21 mouse cellular contexts compared by ENCODE assay signal in genomic region chr13:32993894-32994242, GRCm38 (mm10). TPM values are rescaled to one million over a fixed set of nuclear protein-coding genes. Genes with fewer than 3 reads are reported as not detected.
DNase-seq lines count a peak whose midpoint lies in the region; ATAC-seq and TF ChIP-seq lines count a peak whose summit lies in the region.
"Had no signal": no experiment of that assay in that cellular context is flagged by ENCODE, and none has a peak within 500 bp of the region (broad histone marks: within the 10 kb centered on the region; RNA-seq: fewer than 3 reads in every experiment).

No protein-coding gene starts in this region.

- H3K36me3 ChIP-seq in heart, embryonic 13.5 days: no peaks in the 10 kb centered on the region
- no peaks in the 10 kb centered on the region for H3K36me3 ChIP-seq in liver, embryonic 11.5 days (ENCODE audit: control insufficient read depth, insufficient read depth, low read length)
- no peaks in the 10 kb centered on the region for H3K36me3 ChIP-seq in liver, embryonic 14.5 days (replicated peaks; ENCODE audit: control insufficient read depth, insufficient read depth, low read depth)
- H3K36me3 ChIP-seq: embryonic facial prominence, embryonic 12.5 days; hindbrain, embryonic 12.5 days; limb, embryonic 15.5 days; midbrain, embryonic 15.5 days had no signal

- intact Hi-C loops in heart, postnatal 36 days (cut with DNase I): no loop called here

- peaks cover 15% of the 10 kb centered on the region for H3K4me1 ChIP-seq in heart, embryonic 13.5 days
- peaks cover 6% of the 10 kb centered on the region; the same call in 1 of the 2 replicates for H3K4me1 ChIP-seq in liver, embryonic 11.5 days (replicated peaks; ENCODE audit: control insufficient read depth, insufficient read depth, low read length)
- peaks cover 25% of the 10 kb centered on the region in 2 experiments for H3K4me1 ChIP-seq in liver, embryonic 14.5 days (replicated peaks; ENCODE audit: control insufficient read depth in 2 of 2, insufficient read depth in 2 of 2, low read length in 1 of 2)
- H3K4me1 ChIP-seq: embryonic facial prominence, embryonic 12.5 days; hindbrain, embryonic 12.5 days; midbrain, embryonic 15.5 days had no signal

- no peak overlapping the region for H3K4me3 ChIP-seq in heart, embryonic 13.5 days
- no peak overlapping the region for H3K4me3 ChIP-seq in liver, embryonic 11.5 days (ENCODE audit: low read depth, low read length)
- H3K4me3 ChIP-seq in liver, embryonic 14.5 days (ENCODE audit: insufficient read depth in 1 of 2, low read depth in 2 of 2, low read length in 2 of 2): peak overlapping the region; percentile 28 to 36
- H3K4me3 ChIP-seq: embryonic facial prominence, embryonic 12.5 days; hindbrain, embryonic 12.5 days; limb, embryonic 15.5 days; midbrain, embryonic 15.5 days had no signal

- peak overlapping the region; percentile 26; the same call in 1 of the 2 replicates for H3K4me2 ChIP-seq in heart, embryonic 13.5 days
- peak overlapping the region; percentile 31 for H3K4me2 ChIP-seq in liver, embryonic 11.5 days
- H3K4me2 ChIP-seq in liver, embryonic 14.5 days (ENCODE audit: low read depth): peak overlapping the region; percentile 80
- H3K4me2 ChIP-seq: embryonic facial prominence, embryonic 12.5 days; hindbrain, embryonic 12.5 days; limb, embryonic 15.5 days; midbrain, embryonic 15.5 days had no signal

- no peak for TF ChIP-seq CTCF in liver, embryonic 14.5 days (IDR thresholded peaks at IDR 0.05; ENCODE audit: low read depth)

- TF ChIP-seq EP300 in liver, embryonic 14.5 days (IDR thresholded peaks at IDR 0.05; ENCODE audit: low read depth): no peak

- H3K27me3 ChIP-seq in heart, embryonic 13.5 days (replicated peaks): no peaks in the 10 kb centered on the region
- no peaks in the 10 kb centered on the region for H3K27me3 ChIP-seq in liver, embryonic 11.5 days (replicated peaks; ENCODE audit: control insufficient read depth, insufficient read depth, low read length)
- H3K27me3 ChIP-seq in liver, embryonic 14.5 days (ENCODE audit: control insufficient read depth, insufficient read depth, low read length): no peaks in the 10 kb centered on the region
- H3K27me3 ChIP-seq: embryonic facial prominence, embryonic 12.5 days; hindbrain, embryonic 12.5 days; limb, embryonic 15.5 days; midbrain, embryonic 15.5 days had no signal

- H3K9me3 ChIP-seq in heart, embryonic 13.5 days: no peaks in the 10 kb centered on the region
- H3K9me3 ChIP-seq in liver, embryonic 11.5 days (ENCODE audit: control insufficient read depth, low read length): no peaks in the 10 kb centered on the region
- no peaks in the 10 kb centered on the region for H3K9me3 ChIP-seq in liver, embryonic 14.5 days (ENCODE audit: control insufficient read depth, low read length)
- H3K9me3 ChIP-seq: embryonic facial prominence, embryonic 12.5 days; hindbrain, embryonic 12.5 days; limb, embryonic 15.5 days; midbrain, embryonic 15.5 days had no signal

- DNase-seq in heart, postnatal 36 days: no peak
- DNase-seq in liver, embryonic 11.5 days (ENCODE audit: low spot score): no peak
- DNase-seq in liver (no peak), R1 (ENCODE audit: low read depth, low spot score) (peak; percentile 22)
- no peak for DNase-seq in liver, embryonic 14.5 days (ENCODE audit: low read depth in 3 of 3, low spot score in 3 of 3)
- no peak for DNase-seq in ovary, postnatal 36 days (ENCODE audit: low spot score)
- DNase-seq: cerebellum, adult 2 months; kidney, adult 11 months; layer of hippocampus, postnatal 36 days; retina, postnatal 1 day; right cerebral cortex, postnatal 4 days; thymus, adult 18-20 months had no signal

- H3K27ac ChIP-seq in heart, embryonic 13.5 days (replicated peaks): no peak overlapping the region; the same call in 1 of the 2 replicates
- peak overlapping the region; percentile 88 for H3K27ac ChIP-seq in liver, embryonic 11.5 days (ENCODE audit: low read depth, low read length)
- peak overlapping the region; percentile 99 for H3K27ac ChIP-seq in liver, embryonic 14.5 days
- H3K27ac ChIP-seq: embryonic facial prominence, embryonic 12.5 days; hindbrain, embryonic 12.5 days; limb, embryonic 15.5 days; midbrain, embryonic 15.5 days had no signal

- no peak overlapping the region for H3K9ac ChIP-seq in heart, embryonic 13.5 days
- H3K9ac ChIP-seq in liver, embryonic 11.5 days (ENCODE audit: low read depth, low read length): peak overlapping the region; percentile 44; the same call in 1 of the 2 replicates
- H3K9ac ChIP-seq in liver, embryonic 14.5 days (replicated peaks): peak overlapping the region; percentile 72
- H3K9ac ChIP-seq: embryonic facial prominence, embryonic 12.5 days; hindbrain, embryonic 12.5 days; limb, embryonic 15.5 days; midbrain, embryonic 15.5 days had no signal

- WGBS in heart, embryonic 13.5 days: 69% methylated on average over 2 of the region's 2 CpGs
- WGBS in liver, embryonic 11.5 days: 63% methylated on average over 2 of the region's 2 CpGs
- 34% methylated on average over 2 of the region's 2 CpGs for WGBS in liver, embryonic 14.5 days (ENCODE audit: insufficient replicate concordance)

- ATAC-seq in heart, embryonic 13.5 days (ENCODE audit: extremely low read depth, insufficient number of reproducible peaks, low FRiP score, low TSS enrichment): no peak
- ATAC-seq in liver, embryonic 11.5 days (replicated peaks; ENCODE audit: low FRiP score): peak; percentile 23; the same call in 1 of the 2 replicates
- ATAC-seq in liver, embryonic 14.5 days (ENCODE audit: insufficient read depth): no peak
- ATAC-seq: midbrain, embryonic 15.5 days had no signal

RNA-seq across cellular contexts. Expression of gene Serpinb9, which starts 9.2 kb away (rescaled TPM):
- 7.8 and 8.2 TPM in 2 replicates for polyA plus RNA-seq in heart, embryonic 13.5 days (2015; fragmentation: Nextera tagmentation; extraction: Ambion mirVana)
- total RNA-seq in heart, postnatal 36 days (2021): 10 to 100 TPM in 1 of 2 experiments, 1 to 10 TPM in 1; 10.0 to 10.7 TPM
- polyA plus RNA-seq in liver, embryonic 11.5 days (2014; fragmentation: Nextera tagmentation; extraction: Ambion mirVana): 3.2 and 3.4 TPM in 2 replicates
- 0.77 and 1.0 TPM in 2 replicates for polyA plus RNA-seq in liver, embryonic 14.5 days (2012; rRNA removed)
- 2.5 and 2.7 TPM in 2 replicates for polyA plus RNA-seq in liver, embryonic 14.5 days (2014; fragmentation: Nextera tagmentation; extraction: Ambion mirVana)

RNA-seq across cellular contexts. Expression of gene Serpinb6b, which starts 28.9 kb away (rescaled TPM):
- 18.0 and 22.7 TPM in 2 replicates for polyA plus RNA-seq in heart, embryonic 13.5 days (2015; fragmentation: Nextera tagmentation; extraction: Ambion mirVana)
- total RNA-seq in heart, postnatal 36 days (2021): 10 to 100 TPM; 38.5 to 49.1 TPM
- polyA plus RNA-seq in liver, embryonic 11.5 days (2014; fragmentation: Nextera tagmentation; extraction: Ambion mirVana): 3.8 and 6.4 TPM in 2 replicates
- 2.2 and 4.2 TPM in 2 replicates for polyA plus RNA-seq in liver, embryonic 14.5 days (2012; rRNA removed)
- polyA plus RNA-seq in liver, embryonic 14.5 days (2014; fragmentation: Nextera tagmentation; extraction: Ambion mirVana): 5.3 and 5.5 TPM in 2 replicates

RNA-seq across cellular contexts. Expression of gene Serpinb9b, which starts 33.3 kb away (rescaled TPM):
- polyA plus RNA-seq in heart, embryonic 13.5 days (2015; fragmentation: Nextera tagmentation; extraction: Ambion mirVana): 0.65 and 0.78 TPM in 2 replicates
- total RNA-seq in heart, postnatal 36 days (2021): under 1 TPM; 0.16 to 0.44 TPM
- polyA plus RNA-seq in liver, embryonic 11.5 days (2014; fragmentation: Nextera tagmentation; extraction: Ambion mirVana): not detected in 2 replicates
- polyA plus RNA-seq in liver, embryonic 14.5 days (2012; rRNA removed): 0.02 and 0.04 TPM in 2 replicates
- polyA plus RNA-seq in liver, embryonic 14.5 days (2014; fragmentation: Nextera tagmentation; extraction: Ambion mirVana): not detected in 2 replicates
- total RNA-seq: adrenal gland, postnatal 25 days; gastrocnemius, adult 8-10 months; layer of hippocampus, adult 18-20 months; layer of hippocampus, postnatal 36 days; left cerebral cortex, postnatal 25 days had no signal

Comparison
In these comparisons a context has a peak if more than half of its experiments do, and no peak if none do; other contexts are left out.
1. H3K4me3 ChIP-seq: peak in liver, embryonic 14.5 days (2 of 2); none in heart, embryonic 13.5 days (single experiment) and liver, embryonic 11.5 days (single experiment).
2. H3K4me2 ChIP-seq: peak in every context shown above with its lines; median percentile 80 in liver, embryonic 14.5 days; 31 in liver, embryonic 11.5 days; 26 in heart, embryonic 13.5 days.